Mouse (Mus musculus) large intestine, adult 2 months (tissue): ENCODE results near the gene Ctsk. TPM values are rescaled to one million over a fixed set of nuclear protein-coding genes. Genes with fewer than 3 reads are reported as not detected.

ENCODE experiments used
- DNase-seq: peaks from one replicate; pipeline ENCODE4 v3.0.0-alpha.2; 2012; ENCODE audit warnings: low read depth, low spot score
- WGBS: fragments of 180-500 bp; shearing (Covaris S2); methylation state at CpG from one replicate; pipeline ENCODE4 v1.1.7; 2018; 5-methylcytosine and 5-hydroxymethylcytosine counted together
- polyA plus RNA-seq: library from polyadenylated mRNA; depleted of rRNA; stranded (reverse); fragments of >200 nt; gene quantifications from 2 replicates; pipeline ENCODE4 v1.2.3, GENCODE M21; 2012; rRNA removed

The Ctsk gene
- polyA plus RNA-seq = 2.7 and 3.3 TPM in 2 replicates

DNA sequence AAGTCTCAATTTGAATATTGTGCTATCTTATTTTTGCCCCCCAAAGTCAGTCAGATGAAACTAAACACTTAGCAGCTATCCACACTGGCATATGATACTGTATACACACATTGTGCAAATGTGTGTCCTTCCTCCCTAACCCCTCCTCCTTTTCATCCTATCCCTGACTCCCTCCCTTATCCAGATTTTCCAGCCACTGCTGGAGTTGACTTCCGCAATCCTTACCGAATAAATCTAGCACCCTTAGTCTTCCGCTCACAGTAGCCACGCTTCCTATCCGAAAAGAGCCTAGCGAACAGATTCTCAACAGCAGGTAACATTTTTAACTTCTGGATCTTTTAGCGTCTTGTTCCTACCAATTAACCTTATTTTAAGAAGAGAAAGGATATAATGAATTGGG is at the start of gene Ctsk:
Ctsk (plus strand) TSS at position 233 of the 400 bp plus-strand sequence.
- DNase-seq = no peak

DNA sequence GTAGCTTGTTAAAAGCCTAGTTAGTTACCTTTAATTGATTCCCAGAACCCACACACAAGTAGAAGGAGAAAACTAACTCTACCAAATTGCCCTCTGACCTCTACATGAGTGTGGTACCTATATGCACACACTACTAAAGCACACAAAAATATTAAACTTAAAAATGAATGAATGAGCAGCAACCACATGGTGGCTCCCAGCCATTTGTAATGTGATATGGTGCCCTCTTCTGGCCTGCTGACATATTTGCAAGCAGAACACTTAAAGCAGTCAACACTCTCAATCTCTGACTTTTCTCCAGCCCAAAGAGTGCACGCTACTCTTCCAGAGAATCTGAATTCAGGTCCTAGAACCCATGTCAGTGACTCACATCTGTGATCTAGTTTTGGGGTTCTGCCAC is 48.6 kb upstream of the Ctsk start:
- no peak for DNase-seq
- 40% methylated on average over 1 of the region's 1 CpGs for WGBS

More for the DNA sequence above, at the start of gene Ctsk:
- WGBS = 72% methylated on average over 7 of the region's 7 CpGs

- 93% methylated on average over 3 of the region's 3 CpGs for WGBS
Observed at GRCm38 (mm10) chr3:95450915-95451314, 48.1 kb upstream of the Ctsk start.

DNA sequence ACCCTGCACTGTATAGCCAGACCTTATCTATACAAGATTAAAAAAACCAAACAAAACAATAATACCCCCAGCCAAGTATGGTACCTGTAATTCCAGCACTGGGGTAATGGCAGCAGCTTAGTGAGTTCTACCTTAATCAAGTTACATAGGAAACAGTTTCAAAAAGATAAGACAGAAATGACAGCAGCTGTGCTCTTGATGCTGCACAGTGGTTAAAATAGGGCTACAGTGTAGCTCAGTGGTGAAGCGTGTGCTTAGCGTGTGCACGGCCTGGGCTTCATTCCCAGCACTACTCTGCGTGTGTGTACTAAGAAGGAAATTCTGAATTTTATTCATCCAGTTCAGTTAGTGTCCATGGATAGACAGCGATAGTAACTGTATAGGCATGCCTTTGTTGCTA is 42.7 kb upstream of the Ctsk start:
- no peak for DNase-seq
- WGBS = over 99% methylated on average over 5 of the region's 5 CpGs

More at GRCm38 (mm10) chr3:95450915-95451314, 48.1 kb upstream of the Ctsk start:
- no peak for DNase-seq

DNA sequence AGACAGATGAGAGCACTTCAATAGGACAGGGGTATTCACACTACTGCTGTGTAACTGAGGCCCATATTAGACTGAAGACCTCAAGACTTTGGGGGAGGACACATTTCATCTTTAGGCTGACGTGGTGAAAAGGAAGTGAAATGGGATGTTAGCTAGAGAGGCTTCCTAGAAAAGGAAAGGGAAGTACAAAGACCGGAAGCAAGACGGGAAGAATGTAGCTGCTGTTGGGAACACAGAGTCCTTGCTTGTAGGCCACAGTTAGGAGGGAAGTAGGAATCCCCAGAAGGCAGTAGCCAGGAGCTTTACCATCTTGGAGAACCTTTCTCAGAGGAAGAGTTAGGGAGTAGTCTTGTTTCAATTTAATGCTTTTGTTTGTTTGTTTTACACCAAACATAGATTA is 41.3 kb upstream of the Ctsk start:
- WGBS = 68% methylated on average over 3 of the region's 3 CpGs
- DNase-seq = no peak

GRCm38 (mm10) chr3:95459381-95459780 is 39.7 kb upstream of the Ctsk start:
- 69% methylated on average over 1 of the region's 1 CpGs for WGBS

GRCm38 (mm10) chr3:95463852-95464251 is 35.2 kb upstream of the Ctsk start:
- DNase-seq = no peak

More at GRCm38 (mm10) chr3:95459381-95459780, 39.7 kb upstream of the Ctsk start:
- DNase-seq = no peak

DNA sequence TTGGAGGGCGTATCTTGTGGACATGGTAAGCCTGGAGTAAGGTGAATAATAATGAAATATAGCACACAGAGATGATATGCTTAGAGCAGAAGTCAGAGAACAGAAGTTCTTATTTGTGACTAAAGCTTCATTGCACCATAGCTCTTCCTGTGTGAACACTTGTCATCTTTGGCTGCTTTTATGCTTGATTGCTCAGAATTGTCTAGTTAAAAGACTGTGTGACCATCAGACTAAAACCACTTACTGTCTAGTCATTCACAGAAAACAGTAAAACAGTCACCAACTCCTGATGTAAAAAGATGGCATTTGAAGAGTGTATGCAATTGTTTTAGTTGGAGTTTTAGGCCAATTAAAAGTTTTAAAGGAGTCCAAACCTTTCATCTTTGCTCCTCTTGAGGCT is 20.1 kb upstream of the Ctsk start:
- WGBS = 97% methylated on average over 1 of the region's 1 CpGs
- no peak for DNase-seq

DNA sequence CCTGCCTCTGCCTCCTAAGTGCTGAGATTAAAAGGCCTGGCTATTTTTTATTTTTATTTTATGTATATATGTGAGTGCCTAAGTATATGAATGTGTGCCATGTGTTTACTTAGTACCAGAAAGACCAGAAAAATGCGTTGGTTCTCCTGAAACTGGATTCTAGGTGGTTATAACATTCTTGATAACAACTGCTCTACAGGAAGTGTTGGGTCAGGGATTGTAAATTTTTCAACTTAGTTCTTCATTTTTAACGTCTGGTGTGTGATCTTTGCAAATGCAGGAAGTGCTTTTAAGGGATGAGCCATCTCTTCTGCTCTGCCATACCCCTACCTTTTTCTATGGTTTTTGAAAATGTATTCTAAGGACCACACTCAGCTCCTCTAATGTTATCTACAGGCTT is 12.6 kb upstream of the Ctsk start:
- DNase-seq = no peak
- WGBS = 62% methylated on average over 2 of the region's 2 CpGs

DNA sequence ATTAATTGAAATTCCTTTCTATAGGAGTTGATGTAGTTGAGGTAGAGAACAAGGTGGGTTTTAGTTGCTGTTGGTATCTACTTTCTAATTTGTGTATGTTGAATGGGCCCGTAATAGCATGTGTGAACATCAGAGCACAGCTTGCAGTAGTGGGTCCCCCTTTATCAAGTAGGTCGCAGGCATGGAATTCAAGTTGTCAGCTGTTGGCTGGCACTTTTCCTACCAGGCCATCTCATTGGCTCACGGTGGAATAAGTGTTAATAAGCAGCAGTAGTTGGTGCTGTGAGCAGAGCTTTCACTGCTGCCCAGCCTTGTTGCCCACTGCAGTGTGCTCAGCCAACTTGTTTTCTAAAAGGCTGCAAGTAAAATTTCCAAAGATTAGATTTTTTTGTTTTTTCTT is 10.4 kb upstream of the Ctsk start:
- no peak for DNase-seq
- 96% methylated on average over 3 of the region's 3 CpGs for WGBS

GRCm38 (mm10) chr3:95490238-95490637 is 8.8 kb upstream of the Ctsk start:
- no peak for DNase-seq
- 99% methylated on average over 2 of the region's 2 CpGs for WGBS

DNA sequence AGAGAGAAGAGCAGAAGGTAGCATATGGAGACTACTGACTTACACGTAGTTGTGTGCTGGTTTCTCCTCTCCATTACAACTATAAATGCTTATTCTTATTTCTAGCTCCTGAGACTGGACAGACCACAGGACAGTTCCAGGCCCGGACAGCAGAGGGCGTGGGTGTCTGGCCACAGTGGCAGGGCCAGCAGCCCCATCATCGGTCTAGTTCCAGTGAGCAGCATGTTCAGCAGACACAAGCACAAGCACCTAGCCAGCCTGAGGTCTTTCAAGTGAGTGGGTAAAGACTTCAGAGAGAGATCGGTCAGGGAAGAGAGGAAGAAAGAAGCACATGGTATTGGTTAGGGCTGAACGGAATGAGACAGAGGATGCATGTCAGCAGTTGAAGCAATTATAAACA is 4.7 kb upstream of the Ctsk start:
- DNase-seq = no peak
- 54% methylated on average over 6 of the region's 6 CpGs for WGBS

GRCm38 (mm10) chr3:95498229-95498628 is 827 bp upstream of the Ctsk start:
- WGBS = 38% methylated on average over 2 of the region's 2 CpGs

DNA sequence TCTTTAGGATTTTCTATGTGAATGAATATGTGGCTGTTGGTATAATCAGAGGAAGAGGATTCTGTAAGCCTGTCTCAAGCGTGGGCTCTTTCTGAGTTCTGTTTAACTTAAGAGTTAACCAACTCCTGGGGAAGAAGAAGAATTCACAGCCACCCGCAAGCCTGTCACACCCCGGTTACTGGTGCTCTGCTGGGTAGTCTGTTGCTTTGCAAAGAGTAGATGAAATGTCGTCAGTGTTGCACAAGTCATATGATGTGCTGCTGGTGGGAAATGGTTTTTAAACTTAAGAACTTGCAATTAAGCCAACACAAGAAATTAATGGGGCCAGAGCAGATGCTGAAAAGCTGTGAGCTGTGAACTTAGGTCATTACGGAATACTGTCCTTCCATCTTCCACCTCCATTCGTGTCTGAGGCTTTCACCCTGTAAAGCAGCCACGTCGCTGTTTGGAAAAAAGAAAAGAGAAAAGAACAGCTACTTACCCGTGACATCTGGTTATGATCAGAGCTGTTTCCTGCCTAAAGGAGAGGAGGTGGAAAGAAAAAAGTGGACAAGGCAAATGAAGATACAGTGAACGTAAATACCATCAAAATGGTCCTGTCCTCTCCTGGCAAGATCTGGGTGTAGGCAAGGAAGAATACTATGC is 562 bp downstream of the Ctsk start:
- whole genome bisulfite sequencing = 48% methylated on average over 10 of the region's 10 CpGs
- no peak for DNase-seq

More at GRCm38 (mm10) chr3:95498229-95498628, 827 bp upstream of the Ctsk start:
- DNase-seq = no peak

DNA sequence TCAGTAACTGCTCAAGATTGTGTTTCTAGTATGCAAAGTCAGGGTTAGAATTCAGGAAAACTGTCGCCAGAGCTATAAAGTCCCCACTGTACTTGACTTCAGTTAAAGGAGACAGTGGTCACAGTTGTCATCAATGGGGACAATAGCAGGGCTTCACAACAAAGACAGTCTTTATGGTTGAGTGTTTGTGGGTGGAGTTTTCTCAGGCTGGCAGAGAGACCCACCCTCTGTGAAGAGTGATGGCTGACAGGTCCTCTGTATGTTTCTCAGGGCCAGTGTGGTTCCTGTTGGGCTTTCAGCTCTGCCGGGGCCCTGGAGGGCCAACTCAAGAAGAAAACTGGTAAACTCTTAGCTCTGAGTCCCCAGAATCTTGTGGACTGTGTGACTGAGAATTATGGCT is 3.3 kb downstream of the Ctsk start:
- no peak for DNase-seq
- 65% methylated on average over 2 of the region's 2 CpGs for WGBS

GRCm38 (mm10) chr3:95509348-95509747 is 10.3 kb downstream of the Ctsk start:
- WGBS = 67% methylated on average over 6 of the region's 6 CpGs
- DNase-seq = no peak

- DNase-seq = no peak
- 43% methylated on average over 9 of the region's 9 CpGs for WGBS
Observed at GRCm38 (mm10) chr3:95511611-95512180, 12.6 kb downstream of the Ctsk start.

GRCm38 (mm10) chr3:95516614-95517041 is 17.6 kb downstream of the Ctsk start:
- 89% methylated on average over 3 of the region's 3 CpGs for WGBS
- no peak for DNase-seq

GRCm38 (mm10) chr3:95517493-95517898 is 18.4 kb downstream of the Ctsk start:
- DNase-seq = peak; percentile 64
- 4% methylated on average over 10 of the region's 10 CpGs for WGBS

DNA sequence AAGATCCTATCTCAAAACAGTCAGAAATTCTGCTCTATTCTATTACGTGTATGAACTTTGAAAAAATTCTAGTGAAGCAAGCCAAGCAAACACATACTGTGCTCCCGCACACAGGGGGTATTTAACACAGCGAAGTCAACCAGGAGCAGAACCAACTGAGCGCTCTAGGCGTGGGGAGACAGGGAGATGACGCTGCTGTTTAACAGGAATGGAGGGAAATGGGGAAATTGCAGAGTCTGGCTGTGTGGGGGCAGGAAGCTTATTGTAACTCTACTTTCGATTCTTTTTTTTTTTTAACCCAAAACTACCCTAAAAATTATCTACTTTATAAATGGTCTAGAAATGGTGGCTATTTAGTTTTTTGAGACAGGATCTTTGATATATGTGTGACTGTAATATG is 19.8 kb downstream of the Ctsk start:
- no peak for DNase-seq
- WGBS = 73% methylated on average over 7 of the region's 7 CpGs

DNA sequence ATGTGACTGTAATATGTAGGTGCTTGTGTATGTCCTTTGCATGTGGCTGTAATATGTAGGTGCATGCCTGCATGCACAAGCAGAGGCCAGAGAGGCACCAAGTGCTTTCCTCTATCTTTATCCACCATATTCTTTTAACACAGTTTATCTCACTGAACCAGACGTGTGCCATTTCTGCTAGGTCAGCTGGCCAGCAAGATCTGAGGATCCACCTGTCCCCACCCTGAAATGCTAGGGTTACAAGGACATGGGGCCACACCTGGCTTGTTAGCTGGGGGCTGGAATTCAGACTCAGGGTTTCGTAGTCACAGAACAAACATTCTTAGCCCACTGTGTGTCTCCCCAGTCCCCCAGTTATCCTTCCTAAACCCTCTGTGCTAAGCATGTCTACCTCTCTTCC is 20.3 kb downstream of the Ctsk start:
- DNase-seq = no peak
- WGBS = 42% methylated on average over 2 of the region's 2 CpGs

DNA sequence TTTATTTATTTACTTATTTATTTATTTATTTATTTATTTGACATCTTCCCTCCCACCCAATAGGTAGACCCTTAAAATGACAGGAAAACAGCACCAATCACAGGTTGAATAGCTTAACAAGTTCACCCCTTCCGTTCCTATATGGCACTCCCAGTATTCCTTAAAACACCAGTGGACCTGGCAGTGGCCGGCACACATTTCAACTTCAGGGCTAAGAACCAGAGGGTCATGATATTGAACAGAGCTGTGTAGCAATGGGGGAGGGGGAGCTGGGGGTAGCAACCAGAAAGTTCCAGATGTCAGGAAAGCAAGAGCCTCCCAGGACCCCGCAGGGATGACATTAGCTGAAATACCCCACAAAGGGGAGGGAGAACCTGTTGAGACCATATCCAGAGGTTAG is 21.0 kb downstream of the Ctsk start:
- 87% methylated on average over 3 of the region's 3 CpGs for WGBS
- DNase-seq = no peak
